Mouse (Mus musculus) limb, embryonic 12.5 days (tissue): ENCODE results near the gene Asic4. TPM values are rescaled to one million over a fixed set of nuclear protein-coding genes. Genes with fewer than 3 reads are reported as not detected.

Experiments
- ATAC-seq: fragments of 200-750 bp; cut with Nextera tagmentation; 2 replicates; pipeline ENCODE4 v1.8.0; 2017; ENCODE audit warnings: low read depth, moderate TSS enrichment; ENCODE audit not compliant: insufficient number of reproducible peaks, insufficient read depth, low FRiP score, low TSS enrichment
- H3K27ac ChIP-seq: fragments of 300-500 bp; sonication (generic); 2 replicates; pipeline ENCODE4 v1.5.1; 2016; ENCODE audit warnings: mild to moderate bottlenecking, moderate library complexity
- H3K27me3 ChIP-seq: fragments of 300-500 bp; sonication (generic); 2 replicates; pipeline ENCODE4 v1.6.1; 2016; ENCODE audit warnings: mild to moderate bottlenecking, moderate library complexity
- H3K36me3 ChIP-seq: fragments of 300-500 bp; sonication (generic); 2 replicates; pipeline ENCODE4 v1.6.1; 2016; ENCODE audit warnings: mild to moderate bottlenecking, moderate library complexity
- H3K4me1 ChIP-seq: fragments of 300-500 bp; sonication (generic); replicated peaks from 2 replicates; pipeline ENCODE4 v1.6.1; 2016
- H3K4me2 ChIP-seq: fragments of 300-500 bp; sonication (generic); 2 replicates; pipeline ENCODE4 v1.6.1; 2016; ENCODE audit warnings: mild to moderate bottlenecking, moderate library complexity
- H3K4me3 ChIP-seq: fragments of 300-500 bp; sonication (generic); replicated peaks from 2 replicates; pipeline ENCODE4 v1.5.1; 2016; ENCODE audit warnings: mild to moderate bottlenecking
- H3K9ac ChIP-seq: fragments of 300-500 bp; sonication (generic); replicated peaks from 2 replicates; pipeline ENCODE4 v1.6.1; 2016; ENCODE audit warnings: mild to moderate bottlenecking, moderate library complexity
- H3K9me3 ChIP-seq: fragments of 300-500 bp; sonication (generic); 2 replicates; pipeline ENCODE4 v1.6.1; 2016; ENCODE audit warnings: mild to moderate bottlenecking, moderate library complexity
- WGBS: fragments of 180-500 bp; shearing (Covaris S2); methylation state at CpG from one replicate; pipeline ENCODE4 v1.1.7; 2016; 5-methylcytosine and 5-hydroxymethylcytosine counted together
- polyA plus RNA-seq: library from polyadenylated mRNA; unstranded; fragments of >200 nt; fragmentation: Nextera tagmentation; extraction: Ambion mirVana; gene quantifications from 2 replicates; pipeline ENCODE4 v1.2.1, GENCODE M21; 2016

The Asic4 gene
- polyA plus RNA-seq, 1 experiment from 2014 or later, result 0.50 TPM

GRCm38 (mm10) chr1:75476441-75476840 lies 26.2 kb downstream of the Asic4 start:
- Histone ChIP-seq H3K4me1 (peaks cover 33% of the 10 kb centered on the region), H3K4me2 (no peak overlapping the region), H3K9me3 (no peaks in the 10 kb centered on the region), H3K4me3 (no peak overlapping the region), H3K27ac (no peak overlapping the region), H3K36me3 (peaks cover 49% of the 10 kb centered on the region), H3K27me3 (peaks cover 26% of the 10 kb centered on the region), H3K9ac (no peak overlapping the region)
- 94% methylated on average over 11 of the region's 11 CpGs for WGBS
- no peak for ATAC-seq

GRCm38 (mm10) chr1:75477264-75477965 lies 27.2 kb downstream of the Asic4 start:
- Histone ChIP-seq H3K27ac (no peak overlapping the region), H3K9ac (no peak overlapping the region), H3K36me3 (peaks cover 44% of the 10 kb centered on the region), H3K4me3 (peak overlapping the region; percentile 59), H3K4me2 (peak overlapping the region; percentile 90), H3K4me1 (peaks cover 33% of the 10 kb centered on the region), H3K9me3 (no peaks in the 10 kb centered on the region), H3K27me3 (peaks cover 36% of the 10 kb centered on the region)
- no peak for ATAC-seq
- 13% methylated on average over 35 of the region's 35 CpGs for WGBS

DNA sequence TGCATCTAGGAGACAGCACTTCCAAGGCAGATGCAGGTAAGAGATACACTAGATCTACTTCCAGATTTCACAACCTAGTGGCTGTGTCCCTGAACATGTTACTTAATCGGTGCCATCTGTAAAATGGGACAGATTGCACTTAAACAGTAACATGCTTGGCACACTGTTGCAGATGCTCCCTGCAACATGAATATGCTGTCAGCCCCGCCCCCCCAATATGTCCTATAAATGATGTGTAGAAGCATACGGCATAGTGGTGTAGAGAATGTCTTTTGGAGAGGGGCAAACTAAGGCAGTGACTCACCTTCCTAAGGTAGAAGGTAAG lies 27.7 kb downstream of the Asic4 start:
- peak overlapping the region; percentile 90 for H3K4me2 ChIP-seq
- H3K4me1 ChIP-seq, result peaks cover 33% of the 10 kb centered on the region
- peaks cover 41% of the 10 kb centered on the region for H3K27me3 ChIP-seq
- H3K9me3 ChIP-seq, result no peaks in the 10 kb centered on the region
- ATAC-seq, result no peak
- H3K36me3 ChIP-seq, result peaks cover 38% of the 10 kb centered on the region
- WGBS, result 55% methylated on average over 3 of the region's 3 CpGs
- peak overlapping the region; percentile 59 for H3K4me3 ChIP-seq
- no peak overlapping the region for H3K9ac ChIP-seq
- no peak overlapping the region for H3K27ac ChIP-seq

DNA sequence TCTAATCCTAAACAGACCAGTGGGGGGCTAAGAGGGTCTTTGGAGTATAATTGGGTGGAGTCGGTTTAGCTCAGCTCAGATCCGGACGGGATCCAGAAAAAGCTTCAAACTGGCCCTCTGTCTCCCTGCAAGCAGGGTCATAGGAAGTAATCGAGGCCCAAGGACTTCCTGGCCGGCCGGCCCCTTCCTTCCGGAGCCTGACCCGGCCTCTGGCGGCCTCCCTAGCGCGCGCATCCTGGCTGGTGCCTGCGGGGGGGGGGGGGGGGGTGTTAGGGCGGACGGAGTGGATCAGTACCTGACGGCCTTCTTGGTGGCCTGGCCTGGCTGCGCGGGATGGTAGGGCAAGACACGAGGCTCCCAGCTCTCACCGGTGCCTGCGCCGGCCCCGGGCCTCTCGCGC lies 28.3 kb downstream of the Asic4 start:
- H3K9ac ChIP-seq, result peak overlapping the region; percentile 74
- H3K27ac ChIP-seq, result peak overlapping the region; percentile 74; the same call in 1 of the 2 replicates
- peak overlapping the region; percentile 59 for H3K4me3 ChIP-seq
- no peak for ATAC-seq
- peaks cover 32% of the 10 kb centered on the region for H3K4me1 ChIP-seq
- H3K36me3 ChIP-seq, result peaks cover 34% of the 10 kb centered on the region
- peak overlapping the region; percentile 90 for H3K4me2 ChIP-seq
- WGBS, result 0% methylated on average over 14 of the region's 25 CpGs
- no peaks in the 10 kb centered on the region for H3K9me3 ChIP-seq
- H3K27me3 ChIP-seq, result peaks cover 47% of the 10 kb centered on the region

DNA sequence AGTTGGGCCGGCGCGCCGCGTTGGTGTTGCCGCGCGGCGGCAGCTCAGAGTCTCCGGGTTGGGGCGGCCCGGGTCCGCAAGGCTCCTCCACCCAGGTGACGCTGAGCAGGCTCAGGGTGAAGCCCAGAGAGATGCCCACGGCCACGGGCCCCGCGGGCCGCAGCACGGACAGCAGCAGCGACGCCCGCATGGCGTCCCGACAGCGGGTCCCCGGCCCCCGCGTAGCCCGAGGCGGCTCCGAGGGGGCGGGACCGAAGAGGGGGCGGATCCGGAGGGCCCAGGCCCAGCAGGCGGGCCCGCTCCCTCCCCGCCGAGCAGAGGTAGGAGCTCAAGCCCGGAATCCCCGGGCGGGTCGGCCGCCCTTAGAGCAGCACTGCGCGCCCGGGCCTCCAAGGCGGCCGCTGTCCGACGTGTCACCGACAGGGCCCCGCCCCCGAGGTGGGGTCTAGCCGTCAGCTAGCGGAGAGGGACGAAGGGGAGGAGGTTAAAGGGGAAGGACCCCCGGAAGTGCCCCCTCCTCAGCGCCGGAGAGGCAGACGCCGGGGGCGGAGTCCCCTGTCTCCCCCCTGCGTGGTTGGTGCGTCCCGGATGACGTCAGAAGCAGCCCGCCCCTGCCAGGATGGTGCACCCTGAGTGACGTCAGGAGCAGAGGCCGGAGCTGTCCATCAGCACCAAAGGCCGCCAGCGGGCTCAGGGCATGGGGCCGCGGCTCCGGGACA lies 28.8 kb downstream of the Asic4 start, which contains the start of the genes Chpf and Tmem198:
TSS of gene Chpf (minus strand) at position 392 of the 719 bp plus-strand sequence.
TSS of gene Tmem198 (plus strand) at position 617 of the 719 bp plus-strand sequence.
- Histone ChIP-seq H3K4me1 (peaks cover 26% of the 10 kb centered on the region), H3K4me2 (peak within 1 kb of the TSS; percentile 90), H3K9ac (peak within 1 kb of the TSS; percentile 74), H3K36me3 (peaks cover 28% of the 10 kb centered on the region), H3K27ac (peak within 1 kb of the TSS; percentile 74), H3K27me3 (peaks cover 53% of the 10 kb centered on the region), H3K4me3 (peak within 1 kb of the TSS; percentile 59), H3K9me3 (no peaks in the 10 kb centered on the region)
- under 1% methylated on average over 70 of the region's 76 CpGs for WGBS
- ATAC-seq, result peak; percentile 90

GRCm38 (mm10) chr1:75479635-75479989 lies 29.4 kb downstream of the Asic4 start:
- no peak; the same call in 1 of the 2 replicates for ATAC-seq
- Histone ChIP-seq H3K27me3 (peaks cover 58% of the 10 kb centered on the region), H3K9me3 (no peaks in the 10 kb centered on the region), H3K27ac (no peak overlapping the region), H3K4me2 (peak overlapping the region; percentile 90), H3K4me1 (peaks cover 24% of the 10 kb centered on the region), H3K9ac (no peak overlapping the region; the same call in 1 of the 2 replicates), H3K36me3 (peaks cover 22% of the 10 kb centered on the region), H3K4me3 (peak overlapping the region; percentile 59)
- WGBS, result 1% methylated on average over 22 of the region's 24 CpGs

DNA sequence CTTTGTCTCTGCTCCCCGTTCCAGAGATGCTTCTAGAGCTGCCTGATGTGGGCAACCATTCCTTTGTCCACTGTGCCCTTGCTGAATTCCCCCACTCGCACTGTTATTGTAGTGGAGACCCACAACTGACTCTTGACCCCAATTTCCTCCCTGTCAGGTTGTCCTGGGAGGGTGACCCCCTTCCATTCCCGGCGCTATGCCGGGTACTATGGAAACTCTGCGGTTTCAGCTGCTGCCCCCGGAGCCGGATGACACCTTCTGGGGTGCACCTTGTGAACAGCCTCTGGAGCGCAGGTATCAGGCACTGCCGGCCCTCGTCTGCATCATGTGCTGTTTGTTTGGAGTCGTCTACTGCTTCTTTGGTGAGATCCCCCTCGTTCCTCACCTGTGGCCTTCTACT lies 29.8 kb downstream of the Asic4 start:
- Histone ChIP-seq H3K27ac (no peak overlapping the region), H3K4me2 (peak overlapping the region; percentile 90), H3K36me3 (peaks cover 18% of the 10 kb centered on the region), H3K27me3 (peaks cover 62% of the 10 kb centered on the region), H3K4me1 (peaks cover 21% of the 10 kb centered on the region), H3K9me3 (no peaks in the 10 kb centered on the region), H3K4me3 (peak overlapping the region; percentile 59), H3K9ac (no peak overlapping the region)
- ATAC-seq, result no peak
- 19% methylated on average over 13 of the region's 13 CpGs for WGBS

GRCm38 (mm10) chr1:75480735-75481134 lies 30.5 kb downstream of the Asic4 start:
- Histone ChIP-seq H3K4me1 (peaks cover 21% of the 10 kb centered on the region), H3K4me2 (no peak overlapping the region), H3K9me3 (no peaks in the 10 kb centered on the region), H3K4me3 (no peak overlapping the region), H3K9ac (no peak overlapping the region), H3K27me3 (peaks cover 69% of the 10 kb centered on the region), H3K27ac (no peak overlapping the region), H3K36me3 (peaks cover 11% of the 10 kb centered on the region)
- 86% methylated on average over 7 of the region's 7 CpGs for WGBS
- no peak for ATAC-seq

GRCm38 (mm10) chr1:75486561-75486960 lies 36.3 kb downstream of the Asic4 start:
- H3K9me3 ChIP-seq, result no peaks in the 10 kb centered on the region
- peaks cover 85% of the 10 kb centered on the region for H3K27me3 ChIP-seq
- H3K4me1 ChIP-seq, result peaks cover 16% of the 10 kb centered on the region
- H3K36me3 ChIP-seq, result peaks cover 27% of the 10 kb centered on the region
- H3K27ac ChIP-seq, result no peak overlapping the region
- H3K4me3 ChIP-seq, result peak overlapping the region; percentile 54
- H3K9ac ChIP-seq, result no peak overlapping the region
- no peak for ATAC-seq
- 6% methylated on average over 24 of the region's 24 CpGs for WGBS
- H3K4me2 ChIP-seq, result peak overlapping the region; percentile 81

- no peak overlapping the region; the same call in 1 of the 2 replicates for H3K9ac ChIP-seq
- H3K4me3 ChIP-seq, result peak overlapping the region; percentile 54
- H3K4me2 ChIP-seq, result peak overlapping the region; percentile 81
- peaks cover 84% of the 10 kb centered on the region for H3K27me3 ChIP-seq
- WGBS, result under 1% methylated on average over 13 of the region's 13 CpGs
- H3K4me1 ChIP-seq, result peaks cover 16% of the 10 kb centered on the region
- H3K36me3 ChIP-seq, result peaks cover 32% of the 10 kb centered on the region
- H3K27ac ChIP-seq, result no peak overlapping the region
- no peaks in the 10 kb centered on the region for H3K9me3 ChIP-seq
- no peak for ATAC-seq
These were observed 36.8 kb downstream of the Asic4 start for GRCm38 (mm10) chr1:75487040-75487404.

GRCm38 (mm10) chr1:75487405-75488161 lies 37.3 kb downstream of the Asic4 start:
- peaks cover 37% of the 10 kb centered on the region for H3K36me3 ChIP-seq
- peak; percentile 70 for ATAC-seq
- no peaks in the 10 kb centered on the region for H3K9me3 ChIP-seq
- peak overlapping the region; percentile 32; the same call in 1 of the 2 replicates for H3K9ac ChIP-seq
- H3K4me3 ChIP-seq, result peak overlapping the region; percentile 54
- H3K4me2 ChIP-seq, result peak overlapping the region; percentile 81
- peaks cover 83% of the 10 kb centered on the region for H3K27me3 ChIP-seq
- under 1% methylated on average over 62 of the region's 62 CpGs for WGBS
- H3K4me1 ChIP-seq, result peaks cover 16% of the 10 kb centered on the region
- H3K27ac ChIP-seq, result no peak overlapping the region
